Mouse (Mus musculus) Muller cell, postnatal 12 days (primary cell): ENCODE data around the gene Tspan1.
A peak's percentile ranks its signal among the peaks of the same experiment; 100 is the strongest.

ENCODE experiments used
- DNase-seq: peaks from one replicate; pipeline ENCODE4 v3.0.0-alpha.2; 2015; ENCODE audit errors: inconsistent ontology term

Gene Tspan1

DNA sequence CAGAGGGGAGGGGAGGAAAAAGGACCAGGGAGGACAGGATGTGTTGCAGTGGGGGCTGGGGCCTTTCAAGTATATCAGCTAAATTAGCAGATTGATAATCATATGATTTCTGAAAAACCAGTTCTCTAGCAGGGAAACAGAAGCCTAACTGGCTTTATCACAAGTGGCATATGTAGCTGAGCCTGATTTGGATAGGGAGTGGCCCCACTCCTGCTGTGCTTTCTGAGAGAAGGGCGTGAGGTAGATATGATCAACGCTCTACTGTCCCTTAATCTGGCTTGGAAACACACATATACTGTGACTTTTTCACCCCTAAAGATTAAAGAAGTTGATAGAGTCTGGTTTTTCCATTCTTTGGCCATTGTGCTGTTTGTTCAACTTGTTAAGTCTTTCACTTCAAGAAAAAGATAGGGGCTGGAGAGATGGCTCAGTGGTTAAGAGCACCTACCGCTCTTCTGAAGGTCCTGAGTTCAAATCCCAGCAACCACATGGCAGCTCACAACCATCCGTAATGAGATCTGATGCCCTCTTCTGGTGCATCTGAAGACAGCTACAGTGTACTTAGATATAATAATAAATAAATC lies 41.5 kb downstream of the Tspan1 start:
- DNase-seq, result no peak

DNA sequence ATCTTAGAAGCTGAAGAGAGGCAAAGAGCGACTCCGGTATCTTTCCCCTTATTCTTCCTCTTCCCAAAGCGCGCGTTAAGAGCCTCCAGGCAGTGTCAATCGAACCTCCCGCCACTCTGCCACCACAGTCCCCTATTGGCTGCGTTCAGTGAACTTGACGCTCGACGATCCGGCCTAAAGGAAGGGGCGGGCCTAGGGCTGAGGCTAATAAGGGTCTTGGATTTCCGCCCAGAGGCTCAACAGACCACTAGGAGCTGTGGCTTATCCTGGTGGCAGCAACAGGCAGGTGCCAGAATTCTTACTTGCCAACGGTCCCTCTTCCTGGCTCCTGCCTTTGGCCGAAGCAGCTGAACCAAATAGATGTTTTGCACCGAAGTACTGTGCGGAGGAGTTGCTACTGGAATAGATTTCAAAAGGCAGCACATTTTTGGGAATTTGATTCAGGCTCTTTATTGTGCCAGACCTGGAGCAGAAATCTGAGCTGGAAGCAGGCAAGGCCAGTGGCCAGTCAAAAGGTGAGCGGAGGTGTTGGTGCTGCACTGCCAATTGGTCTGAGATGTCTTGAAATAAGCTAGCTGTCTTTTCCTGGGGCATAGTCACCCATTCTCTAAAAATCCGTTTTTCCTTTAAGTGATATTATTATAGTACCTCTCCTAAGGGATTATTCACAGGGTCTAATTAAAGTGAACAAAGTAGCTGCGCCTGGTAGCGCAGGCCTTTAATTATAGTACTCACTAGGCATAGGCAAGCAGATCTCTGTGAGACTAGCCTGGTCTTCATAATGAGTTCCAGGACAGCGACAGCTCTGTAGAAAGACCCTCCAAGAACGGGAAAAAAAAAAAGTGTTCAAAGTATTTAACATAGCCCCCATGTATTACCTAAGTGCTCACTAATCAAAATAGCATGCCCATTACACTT lies 43.5 kb downstream of the Tspan1 start, which contains the start of the genes Rad54l and Pomgnt1:
Gene Rad54l (minus strand): TSS at position 89 of the 918 bp plus-strand sequence.
Gene Pomgnt1 (plus strand): TSS at position 239 of the 918 bp plus-strand sequence.
- DNase-seq, result peak; percentile 91

DNA sequence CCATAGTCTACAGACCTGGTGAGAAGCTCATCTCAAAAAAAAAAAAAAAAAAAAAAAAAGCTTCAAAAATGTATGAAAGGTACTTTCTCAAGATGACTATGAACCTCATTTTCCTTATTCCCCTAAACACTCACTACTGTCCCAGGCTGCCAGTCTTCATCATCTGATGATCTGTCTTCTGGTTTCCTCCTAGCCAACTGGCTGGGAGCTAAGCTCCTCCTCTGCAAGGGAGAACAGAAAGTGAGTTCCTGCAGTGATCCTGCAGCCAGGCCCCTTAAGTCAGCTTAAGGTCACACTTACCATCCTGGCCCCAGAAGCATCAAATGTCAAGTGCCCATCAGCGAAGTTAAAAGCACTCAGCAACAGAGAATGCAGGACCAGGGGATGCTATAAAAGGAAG lies 44.6 kb downstream of the Tspan1 start:
- DNase-seq, result no peak
